Mouse (Mus musculus): ENCODE results near the gene C530008M17Rik. TPM values are rescaled to one million over a fixed set of nuclear protein-coding genes. Genes with fewer than 3 reads are reported as not detected.
"Not testable (repeated sequence)": the region's sequence is repeated elsewhere in the genome, so short reads cannot be mapped to it uniquely, and the experiment has no call there.

Gene C530008M17Rik
- total RNA-seq, 2 experiments from 2014 or later, result 49.5 to 54.8 TPM

DNA sequence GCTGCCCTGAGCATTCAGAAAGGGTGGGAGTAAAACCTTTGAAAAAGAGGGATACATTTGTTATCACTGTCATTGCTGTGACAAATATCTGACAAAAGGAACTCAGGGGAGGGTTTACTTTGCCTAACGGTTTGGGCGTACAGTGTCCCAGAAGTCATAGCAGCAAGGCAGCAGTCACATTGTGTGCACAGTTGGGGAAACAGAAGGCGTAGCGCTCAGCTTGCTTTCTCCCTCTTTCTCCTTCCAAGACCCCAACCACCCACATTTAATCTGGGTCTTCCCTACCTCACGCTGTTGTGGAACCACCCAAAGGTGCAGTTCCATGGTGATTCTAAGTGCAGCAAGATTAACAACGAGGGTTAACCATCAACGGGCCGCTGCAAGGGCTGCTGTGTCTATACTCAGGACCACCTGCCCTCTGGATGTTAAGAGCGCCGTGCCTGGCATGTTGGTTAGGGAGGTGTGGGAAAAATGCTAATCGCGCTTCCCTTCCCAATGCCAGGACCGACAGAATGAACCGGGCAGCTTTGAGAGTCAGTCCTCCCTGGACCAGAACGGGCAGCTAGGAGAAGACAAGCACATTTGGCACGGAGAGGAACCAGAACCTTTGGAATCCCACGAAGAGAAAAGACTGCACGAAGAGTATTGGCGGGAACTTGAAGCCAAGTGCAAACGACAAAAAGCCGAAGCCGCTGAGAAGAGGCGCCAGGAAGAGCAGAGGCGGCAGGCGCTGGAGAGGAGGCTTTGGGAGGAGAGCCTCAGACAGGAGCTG, 199.7 kb downstream of the C530008M17Rik start:
- intact Hi-C loops (cut with DNase I), result no loop called here
- DNase-seq (ENCODE audit: low spot score in 2 of 2), result peak in 1 of 2 experiments; percentile 27

GRCm38 (mm10) chr5:76857103-76858015, 201.0 kb downstream of the C530008M17Rik start:
- intact Hi-C loops (cut with DNase I), result no loop called here
- DNase-seq (ENCODE audit: low spot score in 2 of 2), result no peak

GRCm38 (mm10) chr5:76858444-76858843, 202.1 kb downstream of the C530008M17Rik start:
- intact Hi-C loops (cut with DNase I), result no loop called here
- peak in 1 of 2 experiments; percentile 30 for DNase-seq (ENCODE audit: low spot score in 2 of 2)

- intact Hi-C loops (cut with DNase I), result no loop called here
- no peak for DNase-seq (ENCODE audit: low spot score in 2 of 2)
Observed at GRCm38 (mm10) chr5:76866819-76867218, 210.5 kb downstream of the C530008M17Rik start.

- no peak for DNase-seq (ENCODE audit: low spot score in 2 of 2)
- intact Hi-C loops (cut with DNase I), result no loop called here
Observed at GRCm38 (mm10) chr5:76868693-76869286, 212.5 kb downstream of the C530008M17Rik start.

DNA sequence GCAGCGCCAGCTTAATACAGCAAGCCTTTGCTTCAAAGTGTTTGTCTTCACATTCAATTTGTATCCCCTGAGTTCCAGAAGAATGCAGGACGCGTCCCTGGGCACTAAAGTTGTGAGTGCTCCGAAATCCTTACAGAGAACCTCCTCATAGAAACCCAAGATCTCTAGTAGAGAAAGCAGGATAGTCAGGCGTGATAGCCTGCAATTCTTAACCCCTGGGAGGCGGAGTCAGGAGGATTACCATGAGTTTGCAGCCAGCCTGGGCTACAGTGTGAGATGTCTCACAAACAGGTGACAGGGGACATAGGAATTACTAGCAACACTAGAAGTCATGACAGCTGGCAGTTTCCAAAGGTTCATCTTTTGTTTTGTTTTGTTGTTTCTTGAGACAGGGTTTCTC, 213.2 kb downstream of the C530008M17Rik start:
- no peak for DNase-seq (ENCODE audit: low spot score in 2 of 2)
- intact Hi-C loops (cut with DNase I), result no loop called here

DNA sequence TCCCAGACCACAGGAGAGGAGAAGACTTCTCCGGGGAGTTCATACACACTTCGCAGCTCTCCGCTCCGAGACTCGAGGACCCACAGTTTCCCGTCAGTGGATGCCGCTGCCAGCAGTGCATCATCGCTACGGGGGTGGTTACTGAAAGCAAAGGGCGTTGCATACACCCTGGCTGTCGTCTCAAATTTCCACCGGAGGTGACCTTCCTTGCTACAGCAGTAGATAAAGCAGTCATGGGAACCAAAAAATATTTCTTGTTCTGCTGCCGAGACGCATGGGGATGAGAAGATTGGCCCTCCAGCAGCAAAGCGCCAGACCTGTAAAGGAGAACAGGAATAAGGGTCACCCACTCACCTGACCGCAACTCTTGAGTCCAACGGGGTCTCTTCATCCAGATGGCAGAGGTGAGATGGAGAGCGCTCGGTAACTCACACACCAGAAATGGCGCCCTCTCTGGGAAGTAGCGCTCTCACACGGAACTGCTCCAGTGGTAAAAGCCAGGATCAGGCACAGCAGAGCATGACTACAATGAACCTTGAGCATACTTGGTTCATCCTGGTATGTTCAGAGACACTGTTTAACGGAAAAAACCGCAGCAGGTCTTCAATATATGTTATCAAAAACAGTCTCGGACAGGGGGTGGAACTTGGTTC, 219.9 kb downstream of the C530008M17Rik start:
- DNase-seq (ENCODE audit: low spot score in 2 of 2), result no peak
- intact Hi-C loops (cut with DNase I), result no loop called here

GRCm38 (mm10) chr5:76884107-76884506, 227.8 kb downstream of the C530008M17Rik start:
- DNase-seq (ENCODE audit: low spot score in 2 of 2), result no peak
- intact Hi-C loops (cut with DNase I), result no loop called here

- intact Hi-C loops (cut with DNase I), result no loop called here
- DNase-seq (ENCODE audit: low spot score in 2 of 2), result no peak
Observed at GRCm38 (mm10) chr5:76887011-76887410, 230.7 kb downstream of the C530008M17Rik start.

DNA sequence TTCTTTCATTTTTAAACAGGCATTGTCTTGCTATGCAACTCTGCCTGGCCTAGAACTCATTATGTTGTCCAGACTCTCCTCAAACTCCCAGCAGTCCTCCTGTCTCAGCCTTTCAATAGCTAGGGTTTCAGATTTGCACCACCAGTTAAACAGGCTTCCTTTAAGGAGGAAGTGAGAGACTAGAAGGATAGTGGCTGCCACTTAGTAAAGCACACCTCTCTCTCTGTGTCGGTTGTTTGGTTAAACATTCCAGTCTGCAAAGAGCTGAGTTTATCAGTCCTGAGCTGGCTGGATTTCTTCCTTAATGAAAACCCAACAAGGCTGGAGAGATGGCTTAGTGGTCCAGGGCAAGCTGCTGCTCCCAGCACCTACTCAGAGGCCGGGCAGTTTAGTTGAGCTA, 236.3 kb downstream of the C530008M17Rik start:
- no peak for DNase-seq (ENCODE audit: low spot score in 2 of 2)
- intact Hi-C loops (cut with DNase I), result no loop called here

- no peak for DNase-seq (ENCODE audit: low spot score in 2 of 2)
- intact Hi-C loops (cut with DNase I), result no loop called here
Observed at GRCm38 (mm10) chr5:76893084-76893483, 236.8 kb downstream of the C530008M17Rik start.

- no peak for DNase-seq (ENCODE audit: low spot score in 2 of 2)
- intact Hi-C loops (cut with DNase I), result no loop called here
Observed at GRCm38 (mm10) chr5:76902131-76902530, 245.8 kb downstream of the C530008M17Rik start.

DNA sequence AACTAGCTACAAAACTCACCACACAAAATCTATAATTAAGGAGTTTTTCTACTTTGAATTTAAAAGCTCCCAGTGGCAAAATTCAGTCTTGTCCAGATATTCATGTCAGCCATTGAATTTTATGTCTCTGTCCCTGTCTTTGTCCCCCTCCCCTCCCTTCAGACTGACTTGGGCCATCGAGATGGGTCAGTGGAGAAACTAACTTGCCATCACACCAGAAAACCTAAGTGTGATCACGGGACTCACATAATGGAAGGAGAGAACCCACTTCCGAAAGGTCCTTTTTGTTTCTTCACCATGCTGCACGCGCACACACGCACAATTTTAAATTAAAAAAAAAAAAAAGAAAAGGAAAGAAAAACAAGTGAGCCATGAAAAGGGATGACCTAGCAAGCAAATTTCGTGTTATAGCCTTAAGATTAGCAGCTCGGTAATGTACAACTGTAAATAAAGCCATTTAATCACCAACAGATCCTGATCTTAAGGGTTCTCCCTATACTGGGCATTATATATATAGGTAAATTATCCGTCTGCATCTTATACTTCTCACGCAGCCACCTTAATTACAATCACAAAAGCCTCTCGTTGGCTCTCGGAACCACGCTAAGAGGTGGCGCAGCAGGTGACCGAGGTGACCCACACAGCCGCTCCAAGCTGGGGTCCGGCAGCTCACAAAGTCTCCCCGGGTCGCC, 248.5 kb downstream of the C530008M17Rik start:
- intact Hi-C loops (cut with DNase I), result loop anchor here (1.0 to 2.0 kb wide), 2 partner anchors 46 to 70 kb away; partner anchors contain the start of genes Paics, Ppat and Srp72
- DNase-seq (ENCODE audit: low spot score in 2 of 2), result no peak

DNA sequence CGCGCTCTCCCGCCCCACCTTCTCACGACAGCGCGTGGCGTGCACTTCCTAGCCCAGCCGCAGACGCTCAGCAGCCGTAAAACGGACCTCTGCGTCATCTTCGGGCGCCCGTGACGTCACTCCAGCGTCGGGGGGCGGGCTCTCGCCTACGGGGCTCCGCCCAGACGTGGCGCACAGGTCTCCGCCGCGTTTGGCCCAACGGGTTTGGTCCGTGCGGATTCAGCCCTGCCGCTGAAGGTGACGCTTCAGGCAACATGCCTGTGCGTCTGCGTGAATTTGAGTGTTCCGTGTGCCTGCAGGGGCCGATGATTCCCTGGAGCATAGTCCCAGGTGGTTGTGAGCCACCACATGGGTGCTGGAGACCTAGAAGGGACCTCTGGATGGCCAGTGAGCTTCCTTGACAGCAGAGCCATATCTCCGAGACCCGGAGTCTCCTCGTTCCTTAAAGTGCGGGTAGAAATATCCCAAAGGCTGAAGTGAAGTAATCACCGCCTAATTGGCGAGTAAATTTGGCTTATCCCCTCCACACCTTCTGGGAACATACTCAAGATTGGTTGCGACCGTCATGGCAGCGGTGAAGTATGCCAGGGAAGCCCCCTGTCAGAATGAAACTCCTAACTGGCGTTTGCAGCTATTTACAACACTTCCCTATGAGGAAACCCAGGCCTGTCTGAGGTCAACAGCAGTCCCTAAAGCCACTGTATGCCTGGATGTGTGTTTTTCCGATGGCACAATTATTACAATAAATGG, 249.3 kb downstream of the C530008M17Rik start, which contains the start of gene Aasdh:
Aasdh (minus strand) TSS at position 110 of the 750 bp plus-strand sequence.
- intact Hi-C loops (cut with DNase I), result loop anchor here (1.0 to 2.0 kb wide), 2 partner anchors 46 to 69 kb away; partner anchors contain the start of genes Paics, Ppat and Srp72

GRCm38 (mm10) chr5:76906155-76906499, 249.8 kb downstream of the C530008M17Rik start:
- no peak for DNase-seq (ENCODE audit: low spot score in 2 of 2)
- intact Hi-C loops (cut with DNase I), result no loop called here

More for the DNA sequence above, 249.3 kb downstream of the C530008M17Rik start, which contains the start of gene Aasdh:
- peak; percentile 93 to 96 for DNase-seq (ENCODE audit: low spot score in 2 of 2)

DNA sequence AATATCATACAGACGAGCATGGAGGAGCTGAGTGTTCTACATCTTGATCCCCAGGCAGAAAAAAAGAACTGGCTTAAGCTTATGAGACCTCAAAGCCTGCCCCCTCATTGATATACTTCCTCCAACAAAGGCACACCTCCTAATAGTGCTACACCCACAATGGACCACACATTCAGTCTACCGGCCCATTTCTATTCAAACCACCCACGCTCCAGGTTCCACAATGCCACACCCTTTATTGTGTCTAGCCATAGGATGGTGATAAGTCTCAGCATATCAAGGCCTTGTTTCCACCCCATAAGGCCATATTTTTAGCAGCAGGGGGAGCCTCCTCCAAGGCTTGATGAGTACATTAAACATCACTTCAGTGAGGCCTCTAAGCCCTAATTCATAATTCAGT, 254.5 kb downstream of the C530008M17Rik start:
- intact Hi-C loops (cut with DNase I), result no loop called here

GRCm38 (mm10) chr5:76912522-76912921, 256.2 kb downstream of the C530008M17Rik start:
- intact Hi-C loops (cut with DNase I); DNase-seq (ENCODE audit: low spot score in 2 of 2): not testable (repeated sequence)

More for the DNA sequence above, 254.5 kb downstream of the C530008M17Rik start:
- DNase-seq (ENCODE audit: low spot score in 2 of 2), result no peak

- intact Hi-C loops (cut with DNase I), result no loop called here
- DNase-seq (ENCODE audit: low spot score in 2 of 2), result no peak
Observed at GRCm38 (mm10) chr5:76922833-76923232, 266.5 kb downstream of the C530008M17Rik start.
